Comparison of ENCODE assay signal across 8 mouse cellular contexts in genomic region chr9:88221850-88222353, GRCm38 (mm10).
DNase-seq lines count a peak whose midpoint lies in the region; ATAC-seq and TF ChIP-seq lines count a peak whose summit lies in the region.

No protein-coding gene starts in this region.

- H3K9ac ChIP-seq in midbrain, embryonic 16.5 days (ENCODE audit: low read depth, low read length) = no peak overlapping the region

- no peaks in the 10 kb centered on the region for H3K27me3 ChIP-seq in cerebellum, adult 2 months (ENCODE audit: control insufficient read depth, insufficient read depth, low read length)
- H3K27me3 ChIP-seq in embryonic facial prominence, embryonic 10.5 days (replicated peaks; ENCODE audit: low read depth, poor library complexity, severe bottlenecking) = 0 out of 2 replicates have a peak, but pooled peaks cover 6% of the 10 kb centered on the region
- no peaks in the 10 kb centered on the region for H3K27me3 ChIP-seq in midbrain, embryonic 16.5 days (ENCODE audit: control insufficient read depth, insufficient read depth, low read depth, low read length)

- ATAC-seq in midbrain, embryonic 16.5 days = peak; percentile 64; the same call in 1 of the 2 replicates

- H3K4me2 ChIP-seq in midbrain, embryonic 16.5 days (ENCODE audit: low read length) = no peak overlapping the region

- TF ChIP-seq CTCF in cerebellum, adult 2 months (IDR thresholded peaks at IDR 0.05; ENCODE audit: borderline replicate concordance, insufficient read depth, low read depth, low read length) = peak; percentile 49; the same call in 1 of the 2 replicates
- peak; percentile 88 for TF ChIP-seq CTCF in left cerebral cortex, adult 2 months (IDR thresholded peaks at IDR 0.05)

- H3K36me3 ChIP-seq in embryonic facial prominence, embryonic 10.5 days (replicated peaks) = no peaks in the 10 kb centered on the region
- no peaks in the 10 kb centered on the region for H3K36me3 ChIP-seq in midbrain, embryonic 16.5 days (ENCODE audit: control insufficient read depth, insufficient read depth, low read length)

- peak; percentile 8 to 35 for DNase-seq in cerebellum, adult 2 months
- DNase-seq in cerebellum, adult 11-12 months = no peak
- peak; percentile 40 for DNase-seq in WW6 (ENCODE audit: low read depth, low spot score)
- peak; percentile 80 for DNase-seq in embryonic facial prominence, embryonic 10.5 days (ENCODE audit: low spot score)
- peak; percentile 82 for DNase-seq in heart, postnatal 4 days
- peak; percentile 56 to 61 for DNase-seq in left cerebral cortex, adult 2 months (ENCODE audit: extremely low spot score in 1 of 2, low spot score in 2 of 2)
- peak; percentile 26 for DNase-seq in thymus, postnatal 0 days (ENCODE audit: low spot score)

- intact Hi-C loops in left cerebral cortex, adult 2 months (cut with DNase I) = loop anchor here (1.0 to 2.0 kb wide), 2 partner anchors 514 to 803 kb away; no protein-coding TSS in a partner anchor

- no peak overlapping the region for H3K4me3 ChIP-seq in cerebellum, adult 2 months (replicated peaks; ENCODE audit: insufficient read depth, low read depth, low read length)
- H3K4me3 ChIP-seq in embryonic facial prominence, embryonic 10.5 days = no peak overlapping the region
- no peak overlapping the region for H3K4me3 ChIP-seq in left cerebral cortex, adult 2 months
- no peak overlapping the region for H3K4me3 ChIP-seq in midbrain, embryonic 16.5 days (ENCODE audit: low read depth, low read length)

- WGBS in cerebellum, adult 2 months = 17% methylated on average over 7 of the region's 7 CpGs
- 25% methylated on average over 7 of the region's 7 CpGs for WGBS in embryonic facial prominence, embryonic 10.5 days
- 19% methylated on average over 7 of the region's 7 CpGs for WGBS in midbrain, embryonic 16.5 days

- no peak overlapping the region for H3K27ac ChIP-seq in cerebellum, adult 2 months (ENCODE audit: insufficient read depth, low read length)
- H3K27ac ChIP-seq in embryonic facial prominence, embryonic 10.5 days (replicated peaks) = no peak overlapping the region
- no peak overlapping the region for H3K27ac ChIP-seq in left cerebral cortex, adult 2 months
- no peak overlapping the region for H3K27ac ChIP-seq in midbrain, embryonic 16.5 days (ENCODE audit: low read length)

- no peak for TF ChIP-seq POLR2A in cerebellum, adult 2 months (IDR thresholded peaks at IDR 0.05; ENCODE audit: borderline replicate concordance, insufficient read depth, low read length)

- no peaks in the 10 kb centered on the region for H3K9me3 ChIP-seq in embryonic facial prominence, embryonic 10.5 days
- H3K9me3 ChIP-seq in midbrain, embryonic 16.5 days (replicated peaks; ENCODE audit: control insufficient read depth, low read length, poor library complexity, severe bottlenecking) = no peaks in the 10 kb centered on the region

- H3K4me1 ChIP-seq in cerebellum, adult 2 months (ENCODE audit: control insufficient read depth, insufficient read depth, low read length) = no peaks in the 10 kb centered on the region
- H3K4me1 ChIP-seq in embryonic facial prominence, embryonic 10.5 days = no peaks in the 10 kb centered on the region
- no peaks in the 10 kb centered on the region for H3K4me1 ChIP-seq in midbrain, embryonic 16.5 days (ENCODE audit: control insufficient read depth, insufficient read depth, low read length)
